In the genomic region with DNA sequence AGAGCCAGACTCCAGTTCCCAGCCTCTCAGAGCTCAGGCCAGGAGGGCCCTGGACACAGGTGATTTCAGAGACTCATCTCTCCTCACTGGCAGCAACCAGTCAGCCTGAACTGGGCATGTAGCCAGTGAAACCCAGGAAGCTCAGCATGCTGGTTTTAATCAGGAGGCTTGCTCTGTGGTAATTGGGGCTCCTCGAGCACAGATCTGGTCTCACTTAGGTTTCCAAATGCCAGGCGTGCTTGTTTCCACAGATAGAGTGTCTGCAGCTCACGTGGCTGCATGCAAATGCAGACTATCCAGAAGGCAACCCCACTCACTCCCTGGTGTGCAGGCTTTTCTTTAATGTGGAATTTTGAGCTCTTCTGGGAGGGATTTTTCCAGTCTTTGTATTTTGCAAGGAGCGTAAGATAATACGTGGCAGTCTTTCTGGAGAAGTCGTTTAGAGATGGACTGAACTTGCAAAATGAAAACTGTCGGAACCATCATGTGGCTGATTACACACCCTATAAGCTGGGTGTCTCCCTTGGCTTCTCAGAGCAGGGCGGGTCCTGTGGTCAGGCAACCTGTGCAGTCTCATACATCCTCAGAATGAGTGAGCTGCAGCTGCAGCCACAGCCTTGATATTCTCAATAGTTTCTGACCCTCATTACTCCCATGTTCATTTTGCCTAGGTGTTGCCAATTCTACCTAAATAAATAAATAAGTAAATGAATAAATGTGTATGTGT, we compare ENCODE assay signal across 8 mouse cellular contexts. TPM values are rescaled to one million over a fixed set of nuclear protein-coding genes. Genes with fewer than 3 reads are reported as not detected.
DNase-seq lines count a peak whose midpoint lies in the region; ATAC-seq and TF ChIP-seq lines count a peak whose summit lies in the region.

No protein-coding gene starts in this region.

- H3K9me3 ChIP-seq in intestine, embryonic 16.5 days (ENCODE audit: control insufficient read depth, low read length), result no peaks in the 10 kb centered on the region

- no peaks in the 10 kb centered on the region for H3K79me2 ChIP-seq in myocyte (ENCODE audit: control insufficient read depth, insufficient read depth)

- ATAC-seq in intestine, embryonic 16.5 days, result peak; percentile 50; the same call in 1 of the 2 replicates

- H3K4me2 ChIP-seq in intestine, embryonic 16.5 days (ENCODE audit: low read depth, low read length), result no peak overlapping the region
- H3K4me2 ChIP-seq in myocyte (ENCODE audit: low read depth), result peak overlapping the region; percentile 55

- TF ChIP-seq POLR2A in myocyte (IDR thresholded peaks at IDR 0.05; ENCODE audit: insufficient read length, low read depth), result no peak

- intact Hi-C loops in gastrocnemius, postnatal 14 days (cut with DNase I; ENCODE audit: low total_unique reads), result no loop called here
- intact Hi-C loops in left cerebral cortex, postnatal 10 days (cut with DNase I), result no loop called here

- H3K9ac ChIP-seq in intestine, embryonic 16.5 days (ENCODE audit: low read depth, low read length), result no peak overlapping the region

- peak overlapping the region; percentile 53; the same call in 1 of the 2 replicates for H3K27ac ChIP-seq in intestine, embryonic 16.5 days (ENCODE audit: low read length)

- H3ac ChIP-seq in myocyte (ENCODE audit: control insufficient read depth, insufficient read length), result no peak overlapping the region

- peaks cover 7% of the 10 kb centered on the region; the same call in 1 of the 2 replicates for H3K4me1 ChIP-seq in intestine, embryonic 16.5 days (ENCODE audit: control insufficient read depth, insufficient read depth, low read length)

- H3K4me3 ChIP-seq in intestine, embryonic 16.5 days (ENCODE audit: low read length), result no peak overlapping the region
- no peak overlapping the region for H3K4me3 ChIP-seq in myocyte

- WGBS in intestine, embryonic 16.5 days, result 60% methylated on average over 8 of the region's 8 CpGs

- H3K36me3 ChIP-seq in intestine, embryonic 16.5 days (ENCODE audit: control insufficient read depth, insufficient read depth, low read length), result no peaks in the 10 kb centered on the region
- H3K36me3 ChIP-seq in myocyte (ENCODE audit: control insufficient read depth, insufficient read depth), result no peaks in the 10 kb centered on the region

- DNase-seq in cerebellum, postnatal 10 days, result peak; percentile 69 to 74
- DNase-seq in cerebellum, adult 11-12 months, result no peak
- peak; percentile 42 to 44 for DNase-seq in cerebellum, postnatal 36 days
- DNase-seq in gastrocnemius, postnatal 14 days, result peak; percentile 64
- DNase-seq in left cerebral cortex, postnatal 10 days (ENCODE audit: extremely low spot score in 1 of 2, low spot score in 2 of 2), result peak; percentile 41 to 64
- no peak for DNase-seq in testis, postnatal 14 days (ENCODE audit: low spot score)

- no peaks in the 10 kb centered on the region for H3K27me3 ChIP-seq in intestine, embryonic 16.5 days (replicated peaks; ENCODE audit: control insufficient read depth, insufficient read depth, low read length)
- H3K27me3 ChIP-seq in myocyte (ENCODE audit: control insufficient read depth, insufficient read depth, insufficient read length), result no peaks in the 10 kb centered on the region

TF ChIP-seq in myocyte, 11 proteins besides CTCF, POLR2A, EP300 and RAD21:
- TF ChIP-seq USF1 (IDR thresholded peaks at IDR 0.05; ENCODE audit: low read depth), result peak; percentile 38
- peak in 1 of 3 experiments; percentile 44 for TF ChIP-seq MYOG (IDR thresholded peaks at IDR 0.05; ENCODE audit: control insufficient read depth in 1 of 3, insufficient read depth in 1 of 3, insufficient read length in 2 of 3, low read depth in 2 of 3)
- TF ChIP-seq MYOD1 (IDR thresholded peaks at IDR 0.05; ENCODE audit: control insufficient read depth in 1 of 3, insufficient read length in 2 of 3, low read depth in 2 of 3), result no peak
- TF ChIP-seq REST (IDR thresholded peaks at IDR 0.05; ENCODE audit: insufficient read depth, insufficient read length), result no peak
- TF ChIP-seq TCF3 (IDR thresholded peaks at IDR 0.05; ENCODE audit: insufficient read length, low read depth), result no peak
- no peak for TF ChIP-seq POLR2AphosphoS2 (IDR thresholded peaks at IDR 0.05; ENCODE audit: insufficient read length, low read depth)

RNA-seq across cellular contexts. Expression of a gene that starts 34.2 kb away (rescaled TPM):
- total RNA-seq in gastrocnemius, postnatal 14 days (2021), result 1 to 10 TPM; 4.9 to 6.8 TPM
- polyA plus RNA-seq in intestine, embryonic 16.5 days (2015; fragmentation: Nextera tagmentation; extraction: Ambion mirVana), result 4.7 and 5.4 TPM in 2 replicates
- total RNA-seq in left cerebral cortex, postnatal 10 days (2021), result 10 to 100 TPM; 10.7 to 11.0 TPM
- polyA plus RNA-seq in myocyte (2012; fragmentation: generic; extraction: Trizol), result 16.1 TPM

Comparison
In these comparisons a context has a peak if more than half of its experiments do, and no peak if none do; other contexts are left out.
1. DNase-seq: peak in cerebellum, postnatal 10 days (2 of 2), cerebellum, postnatal 36 days (2 of 2), gastrocnemius, postnatal 14 days (single experiment) and left cerebral cortex, postnatal 10 days (2 of 2); none in cerebellum, adult 11-12 months (single experiment) and testis, postnatal 14 days (single experiment).